Mouse (Mus musculus): ENCODE measurements around the gene 4930415O20Rik.

GRCm38 (mm10) chr15:98633822-98634470, 63.1 kb downstream of the 4930415O20Rik start:
- TF ChIP-seq CTCF (IDR thresholded peaks at IDR 0.05; ENCODE audit: low read depth) (no peak), EP300 (IDR thresholded peaks at IDR 0.05; ENCODE audit: low read depth) (no peak)

Data from liver, postnatal 0 days (tissue).